Mouse (Mus musculus): ENCODE results near the gene Glis2.

DNA sequence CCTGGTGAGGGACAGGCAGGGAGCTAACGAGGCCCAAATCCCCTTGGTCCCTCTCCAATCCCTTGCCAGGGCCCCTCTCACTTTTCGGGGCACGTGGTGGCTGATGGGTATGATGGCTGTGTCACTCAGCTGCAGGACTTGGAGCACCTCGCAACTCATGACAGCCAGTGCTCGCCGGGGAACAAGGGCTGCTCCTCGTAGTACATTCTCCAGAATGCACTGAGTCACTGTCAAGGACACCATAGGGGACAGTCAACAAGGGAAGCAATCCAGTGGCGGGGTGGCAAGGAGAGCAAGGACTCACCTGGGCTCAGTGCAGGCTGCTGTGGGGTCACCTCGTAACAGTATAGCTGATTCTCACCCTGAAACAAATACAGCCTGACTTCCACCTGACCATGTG lies 40.2 kb downstream of the Glis2 start:
- TF ChIP-seq POLR2A (IDR thresholded peaks at IDR 0.05; ENCODE audit: control insufficient read depth, low read depth, low read length): no peak
- no peak for TF ChIP-seq CTCF (IDR thresholded peaks at IDR 0.05; ENCODE audit: control insufficient read depth, insufficient read depth, insufficient replicate concordance, low read depth, low read length)

All from testis, adult 2 months (tissue).